Mouse (Mus musculus) testis, adult 2 months (tissue): ENCODE measurements around the gene Ppp2r5e. TPM values are rescaled to one million over a fixed set of nuclear protein-coding genes. Genes with fewer than 3 reads are reported as not detected.

ENCODE experiments used
- H3K27ac ChIP-seq: fragments of 200-500 bp; 2 replicates; pipeline ENCODE4 v1.5.1; 2012; ENCODE audit warnings: low read depth, low read length; ENCODE audit not compliant: control insufficient read depth, insufficient read depth
- H3K27me3 ChIP-seq: fragments of 200-500 bp; 2 replicates; pipeline ENCODE4 v1.6.1; 2012; ENCODE audit warnings: mild to moderate bottlenecking, low read length, moderate library complexity; ENCODE audit not compliant: control insufficient read depth, insufficient read depth
- H3K36me3 ChIP-seq: fragments of 200-500 bp; 2 replicates; pipeline ENCODE4 v1.6.1; 2012; ENCODE audit warnings: mild to moderate bottlenecking, low read length; ENCODE audit not compliant: control insufficient read depth, insufficient read depth
- H3K4me1 ChIP-seq: fragments of 200-500 bp; 2 replicates; pipeline ENCODE4 v1.6.1; 2012; ENCODE audit warnings: low read length; ENCODE audit not compliant: control insufficient read depth, insufficient read depth
- H3K4me3 ChIP-seq: fragments of 200-500 bp; 2 replicates; pipeline ENCODE4 v1.5.1; 2012; ENCODE audit warnings: low read depth, mild to moderate bottlenecking, low read length, moderate library complexity, mixed read lengths; ENCODE audit not compliant: control insufficient read depth
- CTCF ChIP-seq: fragments of 200-500 bp; IDR thresholded peaks from 2 replicates; pipeline ENCODE4 v1.5.1; 2012; ENCODE audit warnings: low read depth, mild to moderate bottlenecking, inconsistent platforms, low read length, moderate library complexity; ENCODE audit not compliant: control insufficient read depth, insufficient read depth, insufficient replicate concordance
- POLR2A ChIP-seq: fragments of 200-500 bp; IDR thresholded peaks from 2 replicates; pipeline ENCODE4 v1.6.1; 2012; ENCODE audit warnings: low read depth, mild to moderate bottlenecking, inconsistent platforms, low read length, moderate library complexity; ENCODE audit not compliant: control insufficient read depth
- polyA plus RNA-seq: library from polyadenylated mRNA; depleted of rRNA; stranded (reverse); fragments of >200 nt; gene quantifications from 2 replicates; pipeline ENCODE4 v1.2.3, GENCODE M21; 2012; rRNA removed

The Ppp2r5e gene
- polyA plus RNA-seq, 1 experiment: 93.9 TPM

GRCm38 (mm10) chr12:75414991-75415390 lies 181.1 kb downstream of the Ppp2r5e start:
- Histone ChIP-seq H3K27me3 (no peaks in the 10 kb centered on the region), H3K36me3 (no peaks in the 10 kb centered on the region), H3K27ac (no peak overlapping the region), H3K4me3 (no peak overlapping the region), H3K4me1 (no peaks in the 10 kb centered on the region)
- TF ChIP-seq POLR2A (no peak), CTCF (no peak)

GRCm38 (mm10) chr12:75412964-75413363 lies 183.1 kb downstream of the Ppp2r5e start:
- no peak for TF ChIP-seq CTCF
- TF ChIP-seq POLR2A: no peak
- no peak overlapping the region for H3K27ac ChIP-seq
- no peaks in the 10 kb centered on the region for H3K36me3 ChIP-seq

More at GRCm38 (mm10) chr12:75412964-75413363, 183.1 kb downstream of the Ppp2r5e start:
- H3K4me3 ChIP-seq: peak overlapping the region; percentile 13; the same call in 1 of the 2 replicates
- no peaks in the 10 kb centered on the region for H3K27me3 ChIP-seq
- no peaks in the 10 kb centered on the region for H3K4me1 ChIP-seq

Other genes with a start within 250 kb of the Ppp2r5e start
- 0.12 TPM in 1 of 2 replicates, not detected in the other for gene Gphb5, start 179.5 kb downstream of the Ppp2r5e start, polyA plus RNA-seq
- 1.1 and 1.4 TPM in 2 replicates for gene Wdr89, start 73.3 kb upstream of the Ppp2r5e start, polyA plus RNA-seq
- gene Sgpp1, start 139.5 kb upstream of the Ppp2r5e start, polyA plus RNA-seq: 20.0 and 20.8 TPM in 2 replicates
- gene Syne2, start 221.9 kb upstream of the Ppp2r5e start, polyA plus RNA-seq: 35.5 and 37.1 TPM in 2 replicates